In genomic region chr1:135267663-135268446, GRCm38 (mm10) we compare ENCODE assay signal across 14 mouse cellular contexts. TPM values are rescaled to one million over a fixed set of nuclear protein-coding genes. Genes with fewer than 3 reads are reported as not detected.
DNase-seq lines count a peak whose midpoint lies in the region; ATAC-seq and TF ChIP-seq lines count a peak whose summit lies in the region.
"Had no signal": no experiment of that assay in that cellular context is flagged by ENCODE, and none has a peak within 500 bp of the region (broad histone marks: within the 10 kb centered on the region; RNA-seq: fewer than 3 reads in every experiment).

No protein-coding gene starts in this region.

- H3K27ac ChIP-seq in liver, embryonic 11.5 days (ENCODE audit: low read depth, low read length): no peak overlapping the region
- H3K27ac ChIP-seq in ES-Bruce4 (ENCODE audit: insufficient read depth, low read length): no peak overlapping the region
- H3K27ac ChIP-seq: heart, embryonic 10.5 days; limb, embryonic 13.5 days had no signal

- DNase-seq in liver: peak; percentile 31
- no peak for DNase-seq in liver, embryonic 11.5 days (ENCODE audit: low spot score)
- DNase-seq in induced T-regulatory cell, adult 2 months (ENCODE audit: low read depth): peak; percentile 72
- peak; percentile 64 to 79 for DNase-seq in natural killer cell, adult 2 months (ENCODE audit: low spot score in 2 of 2)
- DNase-seq in cerebellum, adult 11-12 months: no peak
- DNase-seq in kidney, postnatal 14 days: no peak
- DNase-seq in adrenal gland, postnatal 14 days: no peak
- DNase-seq: kidney, adult 9 months; thymus, postnatal 14 days had no signal

- H3K36me3 ChIP-seq in liver, embryonic 11.5 days (ENCODE audit: control insufficient read depth, insufficient read depth, low read length): peaks cover 15% of the 10 kb centered on the region
- H3K36me3 ChIP-seq in ES-Bruce4 (ENCODE audit: control insufficient read depth, insufficient read depth, low read length, poor library complexity, severe bottlenecking): peaks cover 3% of the 10 kb centered on the region; the same call in 1 of the 2 replicates
- H3K36me3 ChIP-seq: G1E had no signal

- no peak overlapping the region for H3K4me3 ChIP-seq in liver, embryonic 11.5 days (ENCODE audit: low read depth, low read length)
- H3K4me3 ChIP-seq in ES-Bruce4 (ENCODE audit: low read depth, low read length): no peak overlapping the region
- H3K4me3 ChIP-seq: heart, embryonic 10.5 days; limb, embryonic 13.5 days had no signal

- no peak for TF ChIP-seq EP300 in ES-Bruce4 (IDR thresholded peaks at IDR 0.05; ENCODE audit: insufficient read depth, low read depth, low read length)

- TF ChIP-seq CTCF in ES-Bruce4 (IDR thresholded peaks at IDR 0.05; ENCODE audit: low read depth, low read length): peak; percentile 23

- H3K4me2 ChIP-seq in liver, embryonic 11.5 days: no peak overlapping the region
- H3K4me2 ChIP-seq: limb, embryonic 13.5 days had no signal

- 43% methylated on average over 10 of the region's 10 CpGs for WGBS in liver, embryonic 11.5 days

- ATAC-seq in liver, embryonic 11.5 days (replicated peaks; ENCODE audit: low FRiP score): no peak

- TF ChIP-seq POLR2A in ES-Bruce4 (IDR thresholded peaks at IDR 0.05; ENCODE audit: insufficient read depth, low read length): no peak

- H3K4me1 ChIP-seq in liver, embryonic 11.5 days (replicated peaks; ENCODE audit: control insufficient read depth, insufficient read depth, low read length): no peaks in the 10 kb centered on the region
- H3K4me1 ChIP-seq in ES-Bruce4 (ENCODE audit: control insufficient read depth, insufficient read depth, low read length): peaks cover 2% of the 10 kb centered on the region
- H3K4me1 ChIP-seq: heart, embryonic 10.5 days; limb, embryonic 13.5 days had no signal

- H3K9me3 ChIP-seq in liver, embryonic 11.5 days (ENCODE audit: control insufficient read depth, low read length): no peaks in the 10 kb centered on the region
- H3K9me3 ChIP-seq in ES-Bruce4 (replicated peaks; ENCODE audit: control insufficient read depth, insufficient read depth, low read length, poor library complexity, severe bottlenecking): no peaks in the 10 kb centered on the region
- H3K9me3 ChIP-seq: G1E; heart, embryonic 10.5 days; limb, embryonic 13.5 days had no signal

- H3K9ac ChIP-seq in liver, embryonic 11.5 days (ENCODE audit: low read depth, low read length): no peak overlapping the region
- no peak overlapping the region for H3K9ac ChIP-seq in ES-Bruce4 (ENCODE audit: low read depth, poor library complexity, severe bottlenecking)
- H3K9ac ChIP-seq: limb, embryonic 13.5 days had no signal

- H3K27me3 ChIP-seq in liver, embryonic 11.5 days (replicated peaks; ENCODE audit: control insufficient read depth, insufficient read depth, low read length): no peaks in the 10 kb centered on the region
- no peaks in the 10 kb centered on the region for H3K27me3 ChIP-seq in ES-Bruce4 (ENCODE audit: control insufficient read depth, insufficient read depth, low read length, poor library complexity, severe bottlenecking)
- H3K27me3 ChIP-seq: limb, embryonic 13.5 days had no signal

RNA-seq across cellular contexts. Expression of gene Elf3, which starts 9.5 kb away (rescaled TPM):
- 2.0 and 2.4 TPM in 2 replicates for polyA plus RNA-seq in liver, embryonic 11.5 days (2014; fragmentation: Nextera tagmentation; extraction: Ambion mirVana)
- 36.6 and 37.3 TPM in 2 replicates for polyA plus RNA-seq in ES-Bruce4 (2011; ENCODE audit: insufficient read depth, insufficient read length, low read depth, missing spikeins)
- 0.30 TPM in 2 replicates for total RNA-seq in adrenal gland, postnatal 14 days (2021)
- total RNA-seq: G1E; layer of hippocampus, postnatal 14 days had no signal
- polyA plus RNA-seq: G1E had no signal

RNA-seq across cellular contexts. Expression of gene Rnpep, which starts 16.0 kb away (rescaled TPM):
- 64.5 and 67.4 TPM in 2 replicates for polyA plus RNA-seq in liver, embryonic 11.5 days (2014; fragmentation: Nextera tagmentation; extraction: Ambion mirVana)
- 44.5 and 47.3 TPM in 2 replicates for polyA plus RNA-seq in ES-Bruce4 (2011; ENCODE audit: insufficient read depth, insufficient read length, low read depth, missing spikeins)
- total RNA-seq in adrenal gland, postnatal 14 days (2021): 46.8 and 51.3 TPM in 2 replicates

RNA-seq across cellular contexts. Expression of gene Timm17a, which starts 45.7 kb away (rescaled TPM):
- 258 and 269 TPM in 2 replicates for polyA plus RNA-seq in liver, embryonic 11.5 days (2014; fragmentation: Nextera tagmentation; extraction: Ambion mirVana)
- polyA plus RNA-seq in ES-Bruce4 (2011; ENCODE audit: insufficient read depth, insufficient read length, low read depth, missing spikeins): 164 TPM in 2 replicates
- total RNA-seq in adrenal gland, postnatal 14 days (2021): 256 and 274 TPM in 2 replicates

RNA-seq across cellular contexts. Expression of gene Lmod1, which starts 56.8 kb away (rescaled TPM):
- polyA plus RNA-seq in liver, embryonic 11.5 days (2014; fragmentation: Nextera tagmentation; extraction: Ambion mirVana): 0.16 TPM in 2 replicates
- polyA plus RNA-seq in ES-Bruce4 (2011; ENCODE audit: insufficient read depth, insufficient read length, low read depth, missing spikeins): 2.2 and 2.5 TPM in 2 replicates
- 1.7 and 3.7 TPM in 2 replicates for total RNA-seq in adrenal gland, postnatal 14 days (2021)
- polyA plus RNA-seq: G1E had no signal

Comparison
In these comparisons a context has a peak if more than half of its experiments do, and no peak if none do; other contexts are left out.
1. DNase-seq: peak in liver (single experiment), induced T-regulatory cell, adult 2 months (single experiment) and natural killer cell, adult 2 months (2 of 2); none in liver, embryonic 11.5 days (single experiment), cerebellum, adult 11-12 months (single experiment), kidney, postnatal 14 days (single experiment) and adrenal gland, postnatal 14 days (single experiment).
2. RNA of gene Elf3, which starts 9.5 kb away (polyA plus RNA-seq): 36.6 to 37.3 TPM in ES-Bruce4; 2.0 to 2.4 TPM in liver, embryonic 11.5 days; every median in the first group is over 10 times any median in the second.